Mouse (Mus musculus): ENCODE data around the gene Wars. TPM values are rescaled to one million over a fixed set of nuclear protein-coding genes. Genes with fewer than 3 reads are reported as not detected.

Gene Wars
- total RNA-seq (2023), result 41.3 to 47.6 TPM (median 45.4 TPM) in 4 replicates

DNA sequence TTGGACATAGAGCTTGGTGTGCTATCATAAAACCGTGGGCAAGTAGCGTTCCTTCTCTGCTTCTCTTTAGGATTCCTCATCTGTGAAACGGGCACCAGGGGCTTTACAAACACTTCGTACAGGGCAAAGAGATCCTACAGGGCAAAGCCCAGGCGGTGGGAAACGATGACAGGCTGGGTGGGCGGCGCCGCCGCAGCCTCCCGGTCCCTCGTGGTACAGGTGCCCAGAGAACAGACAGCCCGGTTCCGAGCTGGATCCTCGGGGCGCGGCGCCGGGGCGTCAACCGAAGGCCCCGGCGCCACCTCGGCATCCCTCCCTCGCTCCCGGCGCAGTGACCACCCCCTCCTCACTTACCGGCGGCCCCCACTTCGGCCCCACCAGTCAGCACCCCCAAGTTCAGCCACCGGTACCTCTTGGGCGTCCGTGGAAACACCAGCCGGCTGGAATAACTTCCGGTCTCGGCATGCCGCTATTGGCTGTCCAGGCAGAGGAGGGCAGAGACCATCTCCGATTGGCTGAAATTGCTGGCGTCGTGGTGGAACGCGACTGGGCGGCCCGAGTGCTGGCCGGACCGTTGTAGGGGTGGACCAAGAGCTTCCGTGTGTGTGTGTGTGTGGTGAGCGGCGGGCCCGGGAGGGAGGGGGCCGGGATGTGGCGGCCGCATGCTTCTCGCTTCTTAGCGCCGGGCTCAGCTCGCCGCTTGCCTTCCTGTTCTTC is at the start of gene Wars:
TSS of gene Wars (minus strand) at position 460 of the 717 bp plus-strand sequence.

DNA sequence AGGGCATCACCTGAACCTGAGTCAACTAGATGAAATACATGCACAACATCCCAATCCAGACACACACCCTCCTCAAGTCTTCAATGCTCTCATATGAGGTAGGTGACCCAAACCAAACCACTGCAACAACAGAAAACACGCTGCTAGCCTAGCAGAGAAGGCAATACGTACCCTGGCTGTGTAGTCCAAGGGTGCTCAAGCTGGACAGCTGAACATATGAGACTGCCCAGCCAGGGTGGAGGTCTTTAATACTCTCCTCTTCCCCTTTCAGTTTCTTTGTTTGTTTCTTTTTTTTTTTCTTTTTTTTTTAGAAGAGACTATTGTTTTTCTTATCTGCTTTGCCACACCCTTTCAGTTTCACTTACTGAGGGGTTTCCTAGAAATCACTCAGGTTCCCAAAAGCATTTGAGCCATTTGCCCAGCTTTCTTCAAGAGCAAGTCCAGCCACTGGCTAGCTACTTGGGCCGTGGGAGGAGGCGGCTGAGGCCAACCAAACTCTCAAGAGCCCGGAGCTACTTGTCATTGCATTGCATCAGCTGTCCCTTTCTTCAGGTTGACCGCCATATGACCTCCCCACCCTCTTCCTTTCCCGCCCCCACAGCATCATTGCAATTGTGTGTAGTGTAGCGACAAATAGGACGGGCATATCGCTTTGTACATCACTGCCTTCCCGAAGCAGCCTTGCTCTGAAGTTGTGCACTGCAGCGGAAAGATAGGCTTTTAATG is 822 bp downstream of the Wars start, which contains the start of gene Wdr25:
TSS of gene Wdr25 (plus strand) at position 643 of the 726 bp plus-strand sequence.

DNA sequence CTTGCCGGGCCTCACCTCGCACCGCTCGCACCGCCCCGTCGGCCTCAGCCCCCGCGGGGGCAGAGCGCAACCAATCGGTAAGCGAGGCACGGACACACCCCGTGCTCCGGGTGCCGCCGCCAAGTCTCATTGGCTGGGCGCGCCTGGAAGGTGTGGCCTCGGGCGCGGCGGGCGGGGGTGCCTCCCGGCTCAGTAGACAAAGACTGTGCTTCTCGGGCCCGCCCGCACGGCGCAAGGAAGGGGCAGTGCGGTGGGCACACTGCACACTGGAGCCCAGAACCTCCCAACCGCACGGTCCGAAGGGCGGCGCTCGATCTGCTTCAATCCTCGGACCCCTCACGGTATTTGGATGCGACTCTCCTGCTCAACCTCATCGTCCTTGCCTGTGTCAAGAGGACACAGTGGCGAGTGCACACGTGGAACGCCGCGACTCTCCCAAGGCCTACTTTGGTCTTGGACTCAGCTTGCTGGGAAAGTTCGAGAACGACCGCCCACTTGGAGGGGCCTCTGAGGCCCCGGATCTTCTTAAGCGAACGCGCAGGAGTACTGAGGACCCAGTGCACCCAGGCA is 58.0 kb downstream of the Wars start, which contains the start of the genes Slc25a29 and Slc25a47:
TSS of gene Slc25a29 (minus strand) at position 44 of the 570 bp plus-strand sequence.
TSS of gene Slc25a47 (plus strand) at position 207 of the 570 bp plus-strand sequence.

Other genes starting within 250 kb of the Wars start
- gene Degs2, start 191.9 kb downstream of the Wars start, total RNA-seq (2023), result not detected in 4 replicates
- 74.5 to 86.5 TPM (median 80.1 TPM) in 4 replicates for gene Yy1, start 101.2 kb downstream of the Wars start, total RNA-seq (2023)
- gene Slc25a29, start 58.3 kb downstream of the Wars start, total RNA-seq (2023), result 2.6 to 5.1 TPM (median 3.4 TPM) in 4 replicates
- 2.7 to 3.3 TPM (median 2.9 TPM) in 4 replicates for gene Slc25a47, start 58.1 kb downstream of the Wars start, total RNA-seq (2023)
- 7.9 to 9.9 TPM (median 8.5 TPM) in 4 replicates for gene Wdr25, start 543 bp downstream of the Wars start, total RNA-seq (2023)
- gene Begain, start 174.0 kb upstream of the Wars start, total RNA-seq (2023), result 8.4 to 13.5 TPM (median 9.8 TPM) in 4 replicates